Mouse (Mus musculus): ENCODE measurements at regions not wholly inside any gene's neighbourhood (a gene's known extent, or its start where the extent isn't known, plus 50 kb on each side); places are given as distances from the start of the nearest gene placed in this dataset.
A peak's percentile ranks its signal among the peaks of the same experiment; 100 is the strongest.
"Not testable (repeated sequence)": the region's sequence is repeated elsewhere in the genome, so short reads cannot be mapped to it uniquely, and the experiment has no call there.

DNA sequence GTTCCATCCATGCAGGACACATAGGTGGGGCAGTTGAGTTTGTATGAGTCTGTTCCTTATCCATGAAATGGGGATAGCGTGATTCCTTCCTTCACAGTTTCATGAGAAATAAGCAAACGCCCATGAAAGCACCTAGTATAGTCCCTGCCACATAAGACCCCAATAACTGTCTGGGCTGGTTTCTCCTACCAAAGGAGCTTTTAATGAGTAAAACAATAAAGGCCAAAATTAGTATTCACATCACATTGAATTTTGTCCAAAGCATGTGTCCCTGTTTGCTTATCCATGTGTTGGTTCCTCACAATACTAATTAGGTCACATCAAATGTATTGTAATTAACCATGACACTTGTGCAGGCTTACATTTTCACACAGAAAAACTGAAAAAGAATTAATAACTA lies 221.3 kb downstream of the Prdm13 start:
- H3K9ac ChIP-seq (replicated peaks) = no peak overlapping the region
- H3K36me3 ChIP-seq = no peaks in the 10 kb centered on the region
- no peaks in the 10 kb centered on the region for H3K27me3 ChIP-seq
- no peak for ATAC-seq (replicated peaks)
- H3K9me3 ChIP-seq = no peaks in the 10 kb centered on the region
- no peak overlapping the region for H3K4me2 ChIP-seq (replicated peaks)
- H3K4me3 ChIP-seq = no peak overlapping the region
- no peaks in the 10 kb centered on the region for H3K4me1 ChIP-seq
- 49% methylated on average over 2 of the region's 2 CpGs for WGBS
- H3K27ac ChIP-seq (replicated peaks) = no peak overlapping the region

GRCm38 (mm10) chr4:21441274-21441673 lies 244.5 kb downstream of the Prdm13 start:
- Histone ChIP-seq H3K4me1 (no peaks in the 10 kb centered on the region), H3K4me2 (replicated peaks) (no peak overlapping the region), H3K9ac (replicated peaks) (no peak overlapping the region), H3K36me3 (no peaks in the 10 kb centered on the region), H3K27me3 (no peaks in the 10 kb centered on the region), H3K4me3 (no peak overlapping the region), H3K9me3 (no peaks in the 10 kb centered on the region), H3K27ac (replicated peaks) (no peak overlapping the region)
- no peak for ATAC-seq (replicated peaks)

GRCm38 (mm10) chr4:21436710-21437109 lies 249.1 kb downstream of the Prdm13 start:
- Histone ChIP-seq H3K9me3 (no peaks in the 10 kb centered on the region), H3K27me3 (no peaks in the 10 kb centered on the region), H3K4me3 (no peak overlapping the region), H3K9ac (replicated peaks) (no peak overlapping the region), H3K27ac (replicated peaks) (no peak overlapping the region), H3K36me3 (no peaks in the 10 kb centered on the region), H3K4me2 (replicated peaks) (no peak overlapping the region), H3K4me1 (no peaks in the 10 kb centered on the region)
- WGBS = 14% methylated on average over 2 of the region's 2 CpGs
- peak; percentile 60; the same call in 1 of the 2 replicates for ATAC-seq (replicated peaks)

DNA sequence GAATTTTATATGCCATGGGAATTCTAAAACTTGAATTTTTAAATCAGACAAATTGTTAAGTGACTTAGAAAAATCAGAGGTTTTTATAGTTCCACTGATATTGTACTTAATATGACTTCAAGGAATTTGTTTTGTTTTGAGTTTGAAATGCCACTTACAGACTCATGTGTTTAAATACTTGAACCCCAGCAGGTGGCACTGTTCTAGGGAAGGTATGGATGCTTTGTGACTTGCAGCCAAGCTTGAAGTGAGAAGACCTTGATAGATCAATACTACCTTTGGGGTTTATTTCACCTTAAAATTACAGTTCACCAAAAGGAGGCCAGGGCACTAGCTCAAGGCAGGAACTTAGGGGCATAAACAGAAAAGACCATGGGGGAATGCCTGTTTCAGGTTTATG lies 277.9 kb downstream of the Prdm13 start:
- no peak overlapping the region for H3K4me2 ChIP-seq (replicated peaks)
- H3K4me3 ChIP-seq = no peak overlapping the region
- ATAC-seq (replicated peaks) = no peak
- H3K36me3 ChIP-seq = no peaks in the 10 kb centered on the region
- no peak overlapping the region for H3K9ac ChIP-seq (replicated peaks)
- no peak overlapping the region for H3K27ac ChIP-seq (replicated peaks)
- H3K9me3 ChIP-seq = no peaks in the 10 kb centered on the region
- no peaks in the 10 kb centered on the region for H3K27me3 ChIP-seq
- no peaks in the 10 kb centered on the region for H3K4me1 ChIP-seq

DNA sequence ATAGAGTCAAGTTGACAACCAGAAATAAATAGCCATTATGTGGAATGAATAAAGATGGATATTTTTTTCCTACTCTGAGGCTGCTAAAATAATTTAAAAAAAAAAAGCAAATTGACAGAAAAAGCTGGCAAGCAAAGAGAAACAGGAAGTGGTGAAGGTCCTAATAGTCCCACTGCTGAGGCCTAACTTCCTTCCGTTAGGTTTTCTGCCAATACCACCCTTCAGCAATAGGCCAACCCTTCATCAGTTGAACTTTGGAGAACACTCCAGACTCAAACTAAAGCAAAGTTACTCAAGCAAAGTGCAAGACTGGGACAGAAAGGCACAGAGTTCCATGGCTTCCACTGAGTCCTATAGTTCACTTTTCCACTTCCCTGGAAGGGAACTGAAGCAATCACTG lies 316.4 kb downstream of the Prdm13 start:
- Histone ChIP-seq H3K27me3 (no peaks in the 10 kb centered on the region), H3K9me3 (no peaks in the 10 kb centered on the region), H3K4me1 (no peaks in the 10 kb centered on the region), H3K9ac (replicated peaks) (no peak overlapping the region), H3K36me3 (no peaks in the 10 kb centered on the region), H3K27ac (replicated peaks) (no peak overlapping the region), H3K4me2 (replicated peaks) (no peak overlapping the region), H3K4me3 (no peak overlapping the region)
- ATAC-seq (replicated peaks) = no peak
- WGBS = 94% methylated on average over 1 of the region's 1 CpGs

DNA sequence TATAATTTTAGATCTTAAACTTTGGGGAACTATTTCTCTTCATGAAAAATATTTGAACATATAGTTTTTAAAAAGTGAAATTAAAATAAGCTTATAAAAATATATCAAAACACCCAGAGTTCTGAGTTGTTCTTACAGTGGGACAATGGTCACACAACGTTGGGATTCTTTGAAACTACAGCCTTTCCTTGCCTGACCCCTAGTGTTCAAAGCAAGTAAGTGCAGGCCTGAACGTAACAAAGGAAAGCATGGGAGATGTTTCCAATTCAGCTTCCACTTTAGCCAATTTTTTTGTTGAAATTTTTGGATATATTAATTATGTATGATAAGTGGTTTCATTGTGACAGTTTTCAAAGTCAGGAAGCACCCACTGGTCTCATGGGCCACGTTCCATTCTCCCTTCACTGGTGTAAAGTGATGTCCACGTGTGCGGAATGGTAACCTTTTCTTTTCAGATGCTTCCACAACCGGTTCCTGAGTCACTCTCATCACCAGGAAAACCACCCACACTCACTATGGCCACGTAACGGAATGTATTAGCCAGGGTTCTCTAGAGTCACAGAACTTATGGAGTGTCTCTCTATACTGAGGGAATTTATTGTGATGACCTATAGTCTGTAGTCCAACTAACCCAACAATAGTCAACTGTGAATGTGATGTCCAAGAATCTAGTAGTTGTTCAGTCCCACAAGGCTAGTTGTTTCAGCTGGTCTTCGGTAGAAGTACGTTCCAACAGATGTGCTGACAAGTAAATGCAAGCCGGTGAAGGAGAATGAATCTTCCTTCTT lies 317.3 kb downstream of the Prdm13 start:
- WGBS = 74% methylated on average over 11 of the region's 11 CpGs
- H3K27me3 ChIP-seq = no peaks in the 10 kb centered on the region
- peak; percentile 83 for ATAC-seq (replicated peaks)
- H3K9ac ChIP-seq (replicated peaks) = no peak overlapping the region
- no peak overlapping the region for H3K4me2 ChIP-seq (replicated peaks)
- no peaks in the 10 kb centered on the region for H3K36me3 ChIP-seq
- H3K4me1 ChIP-seq = no peaks in the 10 kb centered on the region
- no peak overlapping the region for H3K27ac ChIP-seq (replicated peaks)
- H3K4me3 ChIP-seq = no peak overlapping the region
- H3K9me3 ChIP-seq = no peaks in the 10 kb centered on the region

DNA sequence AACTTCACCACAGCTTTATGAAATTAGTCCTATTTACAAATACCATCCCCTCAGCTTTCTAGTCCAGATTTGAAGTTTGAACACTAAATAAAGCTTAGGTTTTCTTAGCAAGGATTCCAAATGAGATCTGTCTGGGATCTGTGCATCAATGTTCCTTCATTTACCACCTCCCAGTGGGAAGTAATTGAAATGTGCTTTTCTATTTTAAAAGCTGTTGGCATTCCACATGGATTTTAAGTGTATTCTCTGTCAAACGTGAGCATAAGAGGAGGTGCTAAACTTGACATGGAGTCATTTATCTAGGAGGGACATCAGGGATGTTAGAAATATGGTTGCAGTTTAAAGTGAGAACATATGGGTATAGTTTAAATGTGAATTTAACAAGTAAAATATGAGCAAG lies 364.0 kb downstream of the Prdm13 start:
- Histone ChIP-seq H3K9me3 (no peaks in the 10 kb centered on the region), H3K4me3 (no peak overlapping the region), H3K27me3 (no peaks in the 10 kb centered on the region), H3K9ac (replicated peaks) (no peak overlapping the region), H3K36me3 (no peaks in the 10 kb centered on the region), H3K4me2 (replicated peaks) (no peak overlapping the region), H3K27ac (replicated peaks) (no peak overlapping the region), H3K4me1 (no peaks in the 10 kb centered on the region; the same call in 1 of the 2 replicates)
- 46% methylated on average over 1 of the region's 1 CpGs for WGBS
- ATAC-seq (replicated peaks) = no peak

- not testable (repeated sequence) for H3K4me2 ChIP-seq (replicated peaks); H3K4me3 ChIP-seq; H3K27ac ChIP-seq (replicated peaks); H3K4me1 ChIP-seq; H3K9me3 ChIP-seq; H3K36me3 ChIP-seq; H3K9ac ChIP-seq (replicated peaks); H3K27me3 ChIP-seq
- ATAC-seq (replicated peaks) = 0 out of 2 replicates have a peak, but pooled peaks have one; percentile 43
- WGBS = 77% methylated on average over 2 of the region's 2 CpGs
Observed at GRCm38 (mm10) chr4:21309239-21309638, 376.5 kb downstream of the Prdm13 start.

DNA sequence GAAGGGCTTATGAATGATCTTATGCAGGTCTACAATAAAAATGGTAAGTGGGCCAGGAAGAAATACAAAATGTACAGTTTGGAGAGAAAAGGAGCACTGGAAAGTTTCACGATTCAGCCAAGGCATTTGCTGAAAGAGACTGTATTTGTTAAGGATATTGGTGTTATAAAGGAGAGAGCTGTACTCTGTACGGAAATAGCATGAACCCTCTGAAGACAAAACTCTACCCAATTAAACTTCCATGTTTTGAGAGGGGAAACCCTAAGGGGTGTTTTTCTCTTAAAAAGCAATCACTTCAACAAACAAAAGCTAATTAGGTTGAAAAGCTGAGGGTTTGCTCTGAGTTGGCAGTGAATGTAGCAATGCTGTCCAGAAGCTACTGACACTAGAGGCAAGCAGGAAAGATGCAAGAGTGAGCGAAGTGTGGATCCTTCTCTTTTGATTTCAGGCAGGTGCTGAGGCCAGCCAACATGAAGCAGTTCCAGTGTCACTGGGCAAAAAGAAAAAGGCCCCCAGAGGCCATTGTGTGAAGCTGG lies 378.2 kb downstream of the Prdm13 start:
- H3K27ac ChIP-seq (replicated peaks) = no peak overlapping the region
- H3K4me1 ChIP-seq = no peaks in the 10 kb centered on the region
- H3K9ac ChIP-seq (replicated peaks) = no peak overlapping the region
- H3K36me3 ChIP-seq = no peaks in the 10 kb centered on the region
- no peak overlapping the region for H3K4me3 ChIP-seq
- 0 out of 2 replicates have a peak, but pooled peaks have one; percentile 48 for ATAC-seq (replicated peaks)
- H3K27me3 ChIP-seq = no peaks in the 10 kb centered on the region
- H3K9me3 ChIP-seq = no peaks in the 10 kb centered on the region
- WGBS = 35% methylated on average over 3 of the region's 3 CpGs
- no peak overlapping the region for H3K4me2 ChIP-seq (replicated peaks)

GRCm38 (mm10) chr4:21300141-21300540 lies 385.6 kb downstream of the Prdm13 start:
- ATAC-seq (replicated peaks) = no peak
- Histone ChIP-seq H3K9ac (replicated peaks) (no peak overlapping the region), H3K9me3 (no peaks in the 10 kb centered on the region), H3K27me3 (no peaks in the 10 kb centered on the region), H3K4me3 (no peak overlapping the region), H3K36me3 (no peaks in the 10 kb centered on the region), H3K4me1 (no peaks in the 10 kb centered on the region), H3K27ac (replicated peaks) (no peak overlapping the region), H3K4me2 (replicated peaks) (no peak overlapping the region)

DNA sequence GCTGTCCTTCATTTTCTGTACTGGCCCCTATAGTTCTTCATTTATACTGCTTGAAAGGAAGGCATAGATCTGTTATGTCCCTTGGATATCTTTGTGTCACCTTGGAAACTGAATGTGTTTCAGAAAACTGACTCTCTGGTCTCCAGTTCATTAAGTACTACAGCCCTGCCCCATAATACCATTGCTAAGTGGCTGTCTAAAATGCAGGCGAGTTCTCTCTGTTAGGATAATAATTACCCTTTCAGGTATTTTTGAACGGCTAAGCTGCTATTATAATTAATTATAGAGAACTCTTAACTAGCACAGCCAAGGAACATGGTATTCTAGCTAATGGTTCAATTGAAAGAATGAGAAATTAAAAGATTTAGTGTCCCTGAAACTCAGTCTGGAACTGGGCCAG lies 418.5 kb downstream of the Prdm13 start:
- peak; percentile 60 for ATAC-seq (replicated peaks)
- no peak overlapping the region for H3K4me3 ChIP-seq
- no peaks in the 10 kb centered on the region for H3K27me3 ChIP-seq
- no peaks in the 10 kb centered on the region for H3K36me3 ChIP-seq
- no peak overlapping the region for H3K9ac ChIP-seq (replicated peaks)
- H3K9me3 ChIP-seq = no peaks in the 10 kb centered on the region
- 9% methylated on average over 2 of the region's 2 CpGs for WGBS
- no peak overlapping the region for H3K4me2 ChIP-seq (replicated peaks)
- H3K27ac ChIP-seq (replicated peaks) = no peak overlapping the region
- H3K4me1 ChIP-seq = no peaks in the 10 kb centered on the region

DNA sequence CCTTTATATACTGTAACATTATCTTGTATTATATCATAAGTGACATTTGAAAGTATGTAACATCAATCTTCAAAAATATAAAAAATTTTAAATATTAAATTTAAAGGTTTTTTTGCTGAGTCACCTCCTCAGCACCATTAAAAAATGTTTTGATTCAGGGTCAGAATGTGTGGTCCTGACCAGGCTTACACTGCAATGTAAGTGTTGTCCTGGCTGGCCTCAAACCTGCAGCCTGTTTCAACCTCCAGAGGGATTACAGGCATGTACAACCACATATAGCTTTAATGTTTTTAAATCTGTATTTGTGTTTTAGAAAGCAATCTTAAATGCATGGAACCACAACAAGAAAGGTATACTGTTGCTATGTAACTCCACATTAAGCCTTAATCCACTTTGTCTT lies 418.9 kb downstream of the Prdm13 start:
- Histone ChIP-seq H3K9ac (replicated peaks) (no peak overlapping the region), H3K27ac (replicated peaks) (no peak overlapping the region), H3K9me3 (no peaks in the 10 kb centered on the region), H3K36me3 (no peaks in the 10 kb centered on the region), H3K4me3 (no peak overlapping the region), H3K27me3 (no peaks in the 10 kb centered on the region), H3K4me2 (replicated peaks) (no peak overlapping the region), H3K4me1 (no peaks in the 10 kb centered on the region)
- no peak for ATAC-seq (replicated peaks)

- WGBS = 72% methylated on average over 2 of the region's 2 CpGs
- Histone ChIP-seq H3K27ac (replicated peaks) (no peak overlapping the region), H3K36me3 (no peaks in the 10 kb centered on the region), H3K9me3 (no peaks in the 10 kb centered on the region), H3K4me2 (replicated peaks) (no peak overlapping the region), H3K4me3 (no peak overlapping the region), H3K4me1 (no peaks in the 10 kb centered on the region), H3K9ac (replicated peaks) (no peak overlapping the region), H3K27me3 (no peaks in the 10 kb centered on the region)
- ATAC-seq (replicated peaks) = no peak
Observed at GRCm38 (mm10) chr4:21250396-21250795, 435.4 kb downstream of the Prdm13 start.

All from forebrain, embryonic 15.5 days (tissue).